Mouse (Mus musculus) lung, adult 2 months (tissue): ENCODE data around the gene 4930404N11Rik. TPM values are rescaled to one million over a fixed set of nuclear protein-coding genes. Genes with fewer than 3 reads are reported as not detected.

Experiments used
- DNase-seq: peaks from one replicate; pipeline ENCODE4 v3.0.0; 2022
- H3K4me1 ChIP-seq: fragments of 200-500 bp; 2 replicates; pipeline ENCODE4 v1.6.1; 2011; ENCODE audit warnings: low read length; ENCODE audit not compliant: control insufficient read depth, insufficient read depth
- H3K4me3 ChIP-seq: fragments of 200-500 bp; replicated peaks from 2 replicates; pipeline ENCODE3; 2011; ENCODE audit warnings: low read depth, mild to moderate bottlenecking, control low read depth, low read length; ENCODE audit errors: extremely low read depth
- CTCF ChIP-seq: fragments of 200-500 bp; IDR thresholded peaks from 2 replicates; pipeline ENCODE4 v1.5.1; 2011; ENCODE audit warnings: mild to moderate bottlenecking, low read length, control low read depth; ENCODE audit not compliant: insufficient read depth
- POLR2A ChIP-seq: fragments of 200-500 bp; IDR thresholded peaks from 2 replicates; pipeline ENCODE4 v1.6.1; 2011; ENCODE audit warnings: low read depth, mild to moderate bottlenecking, control low read depth, low read length, borderline replicate concordance; ENCODE audit errors: extremely low read depth
- WGBS: fragments of 180-500 bp; shearing (Covaris S2); methylation state at CpG from one replicate; pipeline ENCODE4 v1.1.7; 2018; 5-methylcytosine and 5-hydroxymethylcytosine counted together
- polyA plus RNA-seq: library from polyadenylated mRNA; depleted of rRNA; stranded (reverse); fragments of >200 nt; gene quantifications from 2 replicates; pipeline ENCODE4 v1.2.3, GENCODE M21; 2012; rRNA removed

Gene 4930404N11Rik
- polyA plus RNA-seq, 1 experiment, result 21.9 TPM

GRCm38 (mm10) chr10:81318589-81319329 lies 46.9 kb downstream of the 4930404N11Rik start:
- TF ChIP-seq POLR2A, result no peak
- no peak for TF ChIP-seq CTCF
- WGBS, result 71% methylated on average over 13 of the region's 13 CpGs
- Histone ChIP-seq H3K4me3 (no peak overlapping the region), H3K4me1 (peaks cover 5% of the 10 kb centered on the region; the same call in 1 of the 2 replicates)
- DNase-seq, result no peak

- TF ChIP-seq CTCF, result no peak
- TF ChIP-seq POLR2A, result no peak
- peak overlapping the region; percentile 11 for H3K4me3 ChIP-seq
- 29% methylated on average over 20 of the region's 20 CpGs for WGBS
- peak; percentile 64 for DNase-seq
- H3K4me1 ChIP-seq, result peaks cover 5% of the 10 kb centered on the region; the same call in 1 of the 2 replicates
Observed at GRCm38 (mm10) chr10:81317273-81317672, 48.3 kb downstream of the 4930404N11Rik start.

DNA sequence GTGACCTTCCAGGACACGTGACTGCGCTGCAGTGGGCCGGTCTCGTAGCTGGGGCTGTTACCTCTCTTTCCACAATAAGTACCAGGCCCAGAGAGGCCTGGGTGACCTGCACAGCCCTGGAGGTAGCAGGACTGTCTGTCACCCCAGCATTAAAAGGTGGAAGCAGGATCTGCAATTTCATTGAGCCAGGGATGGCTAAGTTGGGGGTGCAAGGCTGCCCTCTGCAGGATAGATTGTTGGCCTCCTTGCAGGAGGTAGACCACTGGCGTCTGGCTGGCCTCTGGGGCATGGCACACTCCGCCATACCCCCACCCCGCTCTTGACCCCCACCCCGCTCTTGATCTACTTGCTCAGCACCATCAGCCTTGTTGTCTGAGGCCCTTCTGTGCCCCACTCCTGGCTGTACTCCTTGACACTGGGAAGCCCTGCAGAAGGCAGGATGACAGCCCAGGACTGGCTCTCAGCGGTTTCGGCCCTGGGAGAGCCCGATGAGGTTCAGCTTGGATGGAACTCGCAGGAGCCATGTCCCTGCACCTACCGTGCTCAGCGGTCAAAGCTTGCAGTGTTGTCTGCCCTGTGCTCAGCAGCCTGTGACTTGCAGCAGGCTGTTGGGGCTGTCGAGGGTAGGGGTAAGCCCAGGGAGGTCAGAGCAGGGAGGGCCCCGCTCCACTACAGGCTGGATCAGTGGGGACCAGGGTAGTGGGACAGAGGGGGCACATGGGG lies 49.1 kb downstream of the 4930404N11Rik start:
- DNase-seq, result no peak
- no peak overlapping the region for H3K4me3 ChIP-seq
- 0 out of 2 replicates have a peak, but pooled peaks cover 2% of the 10 kb centered on the region for H3K4me1 ChIP-seq

GRCm38 (mm10) chr10:81315587-81315986 lies 50.0 kb downstream of the 4930404N11Rik start:
- TF ChIP-seq CTCF (no peak), POLR2A (no peak)
- 92% methylated on average over 16 of the region's 16 CpGs for WGBS
- H3K4me1 ChIP-seq, result 0 out of 2 replicates have a peak, but pooled peaks cover 2% of the 10 kb centered on the region
- no peak overlapping the region for H3K4me3 ChIP-seq
- DNase-seq, result no peak

More for the DNA sequence above, 49.1 kb downstream of the 4930404N11Rik start:
- WGBS, result 62% methylated on average over 16 of the region's 16 CpGs
- no peak for TF ChIP-seq POLR2A
- TF ChIP-seq CTCF, result peak; percentile 61

DNA sequence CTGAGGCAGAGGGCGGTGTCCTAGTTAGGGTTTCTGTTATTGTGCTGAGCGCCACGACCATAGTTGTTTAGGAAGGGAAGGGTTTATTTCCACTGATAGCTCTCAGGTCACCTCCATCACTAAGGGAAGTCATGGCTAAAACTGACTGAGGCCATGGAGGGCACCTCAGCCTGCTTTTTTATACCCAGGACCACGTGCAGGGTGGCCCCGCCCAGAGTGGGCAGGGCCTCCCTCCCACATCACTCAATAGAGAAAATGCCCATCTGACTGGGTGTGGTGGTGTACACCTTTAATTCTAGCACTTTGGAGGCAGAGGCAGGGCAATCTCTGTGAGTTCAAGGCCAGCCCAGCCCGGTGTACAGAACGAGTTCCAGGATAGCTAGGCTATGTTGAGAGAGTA lies 51.4 kb downstream of the 4930404N11Rik start:
- H3K4me3 ChIP-seq, result no peak overlapping the region
- 78% methylated on average over 7 of the region's 7 CpGs for WGBS
- TF ChIP-seq POLR2A, result no peak
- TF ChIP-seq CTCF, result no peak
- DNase-seq, result no peak
- H3K4me1 ChIP-seq, result 0 out of 2 replicates have a peak, but pooled peaks cover 2% of the 10 kb centered on the region

- WGBS, result 88% methylated on average over 13 of the region's 13 CpGs
- no peak for DNase-seq
- TF ChIP-seq POLR2A, result no peak
- no peak for TF ChIP-seq CTCF
- Histone ChIP-seq H3K4me1 (0 out of 2 replicates have a peak, but pooled peaks cover 2% of the 10 kb centered on the region), H3K4me3 (no peak overlapping the region)
Observed at GRCm38 (mm10) chr10:81313581-81313980, 52.0 kb downstream of the 4930404N11Rik start.

Other genes with a start within 250 kb of the 4930404N11Rik start
- gene Zbtb7a, start 230.6 kb downstream of the 4930404N11Rik start, polyA plus RNA-seq, result 66.7 and 83.6 TPM in 2 replicates
- 33.0 and 40.0 TPM in 2 replicates for gene Pias4, start 197.9 kb downstream of the 4930404N11Rik start, polyA plus RNA-seq
- gene Eef2, start 189.2 kb downstream of the 4930404N11Rik start, polyA plus RNA-seq, result 1,377 and 1,420 TPM in 2 replicates
- 70.4 and 73.5 TPM in 2 replicates for gene Dapk3, start 182.8 kb downstream of the 4930404N11Rik start, polyA plus RNA-seq
- gene 4930442H23Rik, start 182.0 kb downstream of the 4930404N11Rik start, polyA plus RNA-seq, result not detected in 2 replicates
- gene Nmrk2, start 163.8 kb downstream of the 4930404N11Rik start, polyA plus RNA-seq, result 0.28 and 0.59 TPM in 2 replicates
- gene Atcay, start 135.0 kb downstream of the 4930404N11Rik start, polyA plus RNA-seq, result 0.08 and 0.20 TPM in 2 replicates
- 8.9 and 10.0 TPM in 2 replicates for gene Zfr2, start 132.7 kb downstream of the 4930404N11Rik start, polyA plus RNA-seq
- 2.7 and 3.3 TPM in 2 replicates for gene Matk, start 112.9 kb downstream of the 4930404N11Rik start, polyA plus RNA-seq
- 60.1 and 87.9 TPM in 2 replicates for gene Mrpl54, start 98.9 kb downstream of the 4930404N11Rik start, polyA plus RNA-seq
- 86.4 and 104 TPM in 2 replicates for gene Apba3, start 98.9 kb downstream of the 4930404N11Rik start, polyA plus RNA-seq
- 27.6 and 27.7 TPM in 2 replicates for gene Tjp3, start 74.2 kb downstream of the 4930404N11Rik start, polyA plus RNA-seq
- gene Pip5k1c, start 72.9 kb downstream of the 4930404N11Rik start, polyA plus RNA-seq, result 103 and 104 TPM in 2 replicates
- gene Cactin, start 44.7 kb downstream of the 4930404N11Rik start, polyA plus RNA-seq, result 30.5 and 36.7 TPM in 2 replicates
- 39.9 and 44.0 TPM in 2 replicates for gene Tbxa2r, start 37.1 kb downstream of the 4930404N11Rik start, polyA plus RNA-seq
- gene Gipc3, start 22.6 kb downstream of the 4930404N11Rik start, polyA plus RNA-seq, result 10.3 and 11.2 TPM in 2 replicates
- 106 and 134 TPM in 2 replicates for gene Hmg20b, start 15.3 kb downstream of the 4930404N11Rik start, polyA plus RNA-seq
- 33.3 and 39.9 TPM in 2 replicates for gene Mfsd12, start 8.3 kb downstream of the 4930404N11Rik start, polyA plus RNA-seq
- gene Fzr1, start 12.7 kb upstream of the 4930404N11Rik start, polyA plus RNA-seq, result 59.3 and 61.8 TPM in 2 replicates
- gene Dohh, start 18.6 kb upstream of the 4930404N11Rik start, polyA plus RNA-seq, result 79.2 and 83.4 TPM in 2 replicates
- gene Gm48551, start 18.6 kb upstream of the 4930404N11Rik start, polyA plus RNA-seq, result 3.7 and 6.3 TPM in 2 replicates
- gene Gm48552, start 23.2 kb upstream of the 4930404N11Rik start, polyA plus RNA-seq, result 3.6 and 5.9 TPM in 2 replicates
- 8.8 and 10.1 TPM in 2 replicates for gene Smim24, start 27.2 kb upstream of the 4930404N11Rik start, polyA plus RNA-seq
- 89.6 and 103 TPM in 2 replicates for gene Nfic, start 89.8 kb upstream of the 4930404N11Rik start, polyA plus RNA-seq
- 0.92 and 1.1 TPM in 2 replicates for gene Celf5, start 116.9 kb upstream of the 4930404N11Rik start, polyA plus RNA-seq
- gene Ncln, start 130.6 kb upstream of the 4930404N11Rik start, polyA plus RNA-seq, result 197 and 203 TPM in 2 replicates
- 40.3 and 47.5 TPM in 2 replicates for gene S1pr4, start 134.3 kb upstream of the 4930404N11Rik start, polyA plus RNA-seq
- 8.5 and 9.5 TPM in 2 replicates for gene Gna15, start 158.4 kb upstream of the 4930404N11Rik start, polyA plus RNA-seq
- 114 and 117 TPM in 2 replicates for gene Gna11, start 179.4 kb upstream of the 4930404N11Rik start, polyA plus RNA-seq
- 1,275 and 1,423 TPM in 2 replicates for gene Aes, start 193.7 kb upstream of the 4930404N11Rik start, polyA plus RNA-seq
- gene Tle2, start 208.7 kb upstream of the 4930404N11Rik start, polyA plus RNA-seq, result 164 and 218 TPM in 2 replicates
- 33.3 and 41.6 TPM in 2 replicates for gene Tle6, start 235.3 kb upstream of the 4930404N11Rik start, polyA plus RNA-seq
- gene BC025920, start 240.5 kb upstream of the 4930404N11Rik start, polyA plus RNA-seq, result 0.57 and 1.1 TPM in 2 replicates